In the genomic region with DNA sequence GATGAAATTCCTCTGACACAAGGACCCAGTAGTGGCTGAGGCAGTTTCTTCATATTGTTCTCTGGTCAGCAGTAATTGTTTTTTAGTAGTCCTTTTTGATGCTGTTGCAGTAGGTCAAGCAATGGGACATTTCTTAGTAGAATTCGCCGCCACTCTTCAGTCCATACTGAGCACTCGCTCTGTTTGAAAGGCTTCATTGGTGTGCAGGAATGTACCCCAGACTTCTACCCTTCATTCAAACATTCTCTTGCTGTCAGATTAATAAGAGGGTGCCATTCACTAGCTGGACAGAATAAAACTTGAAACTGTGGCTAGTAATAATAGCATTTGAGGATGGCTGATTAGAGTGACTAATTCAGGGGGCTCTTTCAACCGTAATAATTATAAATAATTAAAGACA, we compare ENCODE assay signal across 15 mouse cellular contexts.
"Had no signal": no experiment of that assay in that cellular context is flagged by ENCODE, and none has a peak within 500 bp of the region (broad histone marks: within the 10 kb centered on the region; RNA-seq: fewer than 3 reads in every experiment).

No protein-coding gene starts in this region.

- DNase-seq: kidney, adult 2 months; kidney, postnatal 25 days; layer of hippocampus, adult 9-11 months; layer of hippocampus, postnatal 36 days; liver; liver, embryonic 13.5 days; liver, postnatal 0 days; midbrain, embryonic 14.5 days; right cerebral cortex, adult 18-20 months; right cerebral cortex, postnatal 25 days; thymus, postnatal 4 days had no signal

- H3K4me1 ChIP-seq: neural tube, embryonic 13.5 days had no signal

- ATAC-seq: liver, postnatal 0 days had no signal

- H3K4me2 ChIP-seq: kidney, embryonic 15.5 days; limb, embryonic 12.5 days; liver, embryonic 13.5 days; neural tube, embryonic 13.5 days had no signal

- H3K4me3 ChIP-seq: kidney, embryonic 15.5 days; limb, embryonic 12.5 days; liver, embryonic 13.5 days; neural tube, embryonic 13.5 days had no signal

- H3K27ac ChIP-seq: kidney, embryonic 15.5 days; limb, embryonic 12.5 days; liver, embryonic 13.5 days; neural tube, embryonic 13.5 days; stomach, postnatal 0 days had no signal

- H3K9ac ChIP-seq: kidney, embryonic 15.5 days; limb, embryonic 12.5 days; liver, embryonic 13.5 days; liver, postnatal 0 days; neural tube, embryonic 13.5 days had no signal

- H3K27me3 ChIP-seq: kidney, embryonic 15.5 days; limb, embryonic 12.5 days; liver, embryonic 13.5 days; neural tube, embryonic 13.5 days had no signal

- H3K9me3 ChIP-seq: kidney, embryonic 15.5 days; limb, embryonic 12.5 days; liver, embryonic 13.5 days; neural tube, embryonic 13.5 days had no signal
